Mouse (Mus musculus): ENCODE data around the gene Ranbp2.

The Ranbp2 gene

GRCm38 (mm10) chr10:58446384-58447279, at the start of gene Ranbp2:
Gene Ranbp2 (plus strand): TSS chr10:58446920.
- DNase-seq = peak; percentile 96

- no peak for DNase-seq
These were observed 47.8 kb upstream of the Ranbp2 start for GRCm38 (mm10) chr10:58398941-58399340.

GRCm38 (mm10) chr10:58401838-58402237, 44.9 kb upstream of the Ranbp2 start:
- no peak for DNase-seq

GRCm38 (mm10) chr10:58404639-58405038, 42.1 kb upstream of the Ranbp2 start:
- DNase-seq = no peak

- DNase-seq = no peak
These were observed 41.3 kb upstream of the Ranbp2 start for GRCm38 (mm10) chr10:58405285-58405948.

- DNase-seq = no peak
These were observed 40.8 kb upstream of the Ranbp2 start for GRCm38 (mm10) chr10:58405949-58406305.

- DNase-seq = no peak
These were observed 34.4 kb upstream of the Ranbp2 start for GRCm38 (mm10) chr10:58412331-58412730.

GRCm38 (mm10) chr10:58412852-58413251, 33.9 kb upstream of the Ranbp2 start:
- no peak for DNase-seq

- no peak for DNase-seq
These were observed 30.0 kb upstream of the Ranbp2 start for GRCm38 (mm10) chr10:58416702-58417101.

GRCm38 (mm10) chr10:58418290-58418971, 28.3 kb upstream of the Ranbp2 start:
- no peak for DNase-seq

- DNase-seq = no peak
These were observed 18.8 kb upstream of the Ranbp2 start for GRCm38 (mm10) chr10:58427930-58428329.

- no peak for DNase-seq
These were observed 870 bp upstream of the Ranbp2 start for GRCm38 (mm10) chr10:58445850-58446249.

GRCm38 (mm10) chr10:58447280-58447781, 611 bp downstream of the Ranbp2 start:
- DNase-seq = no peak

GRCm38 (mm10) chr10:58451575-58451974, 4.9 kb downstream of the Ranbp2 start:
- no peak for DNase-seq

- no peak for DNase-seq
These were observed 5.5 kb downstream of the Ranbp2 start for GRCm38 (mm10) chr10:58452185-58452584.

GRCm38 (mm10) chr10:58459896-58460295, 13.2 kb downstream of the Ranbp2 start:
- DNase-seq = no peak

- no peak for DNase-seq
These were observed 30.5 kb downstream of the Ranbp2 start for GRCm38 (mm10) chr10:58477086-58477755.

GRCm38 (mm10) chr10:58478071-58478578, 31.4 kb downstream of the Ranbp2 start:
- DNase-seq = no peak

GRCm38 (mm10) chr10:58479954-58480490, 33.3 kb downstream of the Ranbp2 start:
- DNase-seq = no peak

GRCm38 (mm10) chr10:58491031-58491430, 44.3 kb downstream of the Ranbp2 start:
- no peak for DNase-seq

- DNase-seq = no peak
These were observed 48.9 kb downstream of the Ranbp2 start for GRCm38 (mm10) chr10:58495637-58496036.

- no peak for DNase-seq
These were observed 50.0 kb downstream of the Ranbp2 start for GRCm38 (mm10) chr10:58496732-58497131.

Measured in spleen, adult 18-20 months (tissue).